Mouse (Mus musculus): Measurements from ENCODE around the gene Il1r1. TPM values are rescaled to one million over a fixed set of nuclear protein-coding genes. Genes with fewer than 3 reads are reported as not detected.
A peak's percentile ranks its signal among the peaks of the same experiment; 100 is the strongest.

The Il1r1 gene
- polyA plus RNA-seq, 1 experiment from 2014 or later = 11.7 TPM

GRCm38 (mm10) chr1:40355904-40356521 is 131.1 kb downstream of the Il1r1 start:
- WGBS = 46% methylated on average over 10 of the region's 10 CpGs
- no peaks in the 10 kb centered on the region for H3K9me3 ChIP-seq (ENCODE audit: control insufficient read depth, low read length)
- no peaks in the 10 kb centered on the region for H3K27me3 ChIP-seq (ENCODE audit: control insufficient read depth, insufficient read depth, low read depth, low read length)
- no peaks in the 10 kb centered on the region for H3K36me3 ChIP-seq (ENCODE audit: control insufficient read depth, insufficient read depth, low read length)
- no peak overlapping the region for H3K9ac ChIP-seq (ENCODE audit: low read length)
- H3K4me1 ChIP-seq (replicated peaks; ENCODE audit: control insufficient read depth, insufficient read depth, low read length) = peaks cover 26% of the 10 kb centered on the region
- H3K4me2 ChIP-seq (ENCODE audit: low read depth, low read length) = no peak overlapping the region
- peak overlapping the region; percentile 71 for H3K27ac ChIP-seq (ENCODE audit: low read length)
- ATAC-seq (ENCODE audit: low read depth) = 0 out of 2 replicates have a peak, but pooled peaks have one; percentile 13
- H3K4me3 ChIP-seq (ENCODE audit: low read length) = no peak overlapping the region

- Histone ChIP-seq H3K27ac (ENCODE audit: low read length) (peak overlapping the region; percentile 64; the same call in 1 of the 2 replicates), H3K4me1 (replicated peaks; ENCODE audit: control insufficient read depth, insufficient read depth, low read length) (peaks cover 26% of the 10 kb centered on the region), H3K36me3 (ENCODE audit: control insufficient read depth, insufficient read depth, low read length) (no peaks in the 10 kb centered on the region), H3K9me3 (ENCODE audit: control insufficient read depth, low read length) (no peaks in the 10 kb centered on the region), H3K4me2 (ENCODE audit: low read depth, low read length) (no peak overlapping the region), H3K4me3 (ENCODE audit: low read length) (no peak overlapping the region), H3K9ac (ENCODE audit: low read length) (no peak overlapping the region), H3K27me3 (ENCODE audit: control insufficient read depth, insufficient read depth, low read depth, low read length) (no peaks in the 10 kb centered on the region)
- WGBS = 36% methylated on average over 2 of the region's 2 CpGs
- ATAC-seq (ENCODE audit: low read depth) = peak; percentile 39
These were observed 133.0 kb downstream of the Il1r1 start for GRCm38 (mm10) chr1:40357921-40358320.

DNA sequence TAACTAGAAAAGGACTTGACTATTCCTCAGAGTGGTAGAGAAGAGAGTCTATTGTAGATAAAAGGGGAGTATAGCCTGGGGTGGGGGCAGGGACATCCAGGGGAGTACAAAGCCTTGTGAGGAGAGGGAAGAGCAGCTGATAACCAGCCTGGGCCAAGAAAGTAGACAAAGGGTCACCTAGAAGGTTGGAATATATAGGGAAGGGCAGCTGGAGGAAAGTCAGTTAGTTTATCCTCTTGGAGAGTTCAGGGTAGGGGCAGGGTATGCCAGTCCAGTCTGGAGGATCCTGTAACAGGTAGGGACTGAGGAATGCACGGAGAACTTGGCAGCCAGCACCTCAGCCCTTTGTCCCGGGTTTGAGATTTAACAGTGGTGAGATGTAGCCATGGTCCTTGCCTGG is 133.5 kb downstream of the Il1r1 start:
- Histone ChIP-seq H3K9me3 (ENCODE audit: control insufficient read depth, low read length) (no peaks in the 10 kb centered on the region), H3K4me2 (ENCODE audit: low read depth, low read length) (no peak overlapping the region), H3K4me3 (ENCODE audit: low read length) (no peak overlapping the region), H3K9ac (ENCODE audit: low read length) (no peak overlapping the region), H3K36me3 (ENCODE audit: control insufficient read depth, insufficient read depth, low read length) (no peaks in the 10 kb centered on the region), H3K27ac (ENCODE audit: low read length) (peak overlapping the region; percentile 64), H3K27me3 (ENCODE audit: control insufficient read depth, insufficient read depth, low read depth, low read length) (no peaks in the 10 kb centered on the region), H3K4me1 (replicated peaks; ENCODE audit: control insufficient read depth, insufficient read depth, low read length) (peaks cover 26% of the 10 kb centered on the region)
- no peak for ATAC-seq (ENCODE audit: low read depth)
- 54% methylated on average over 2 of the region's 2 CpGs for WGBS

DNA sequence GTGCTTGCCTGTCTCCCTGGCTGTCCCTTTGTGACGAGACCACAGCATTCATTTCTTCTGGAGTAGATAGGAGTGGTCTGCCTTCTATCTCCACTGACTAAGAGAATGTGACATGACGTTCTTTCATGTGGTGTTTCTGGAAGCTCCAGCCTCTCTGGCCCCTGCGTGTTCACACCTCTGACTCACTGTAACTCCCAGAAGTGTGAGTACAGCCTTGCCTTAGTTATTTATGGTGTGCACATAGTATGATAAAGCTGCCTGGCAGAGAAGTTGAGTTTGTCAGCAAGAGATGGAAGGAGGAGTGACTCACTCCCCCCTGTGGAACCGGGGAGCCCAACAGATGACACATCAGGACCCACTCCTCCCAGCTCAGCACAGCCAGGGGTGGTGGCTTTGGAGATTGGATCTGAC is 133.9 kb downstream of the Il1r1 start:
- Histone ChIP-seq H3K4me3 (ENCODE audit: low read length) (no peak overlapping the region), H3K9ac (ENCODE audit: low read length) (no peak overlapping the region), H3K9me3 (ENCODE audit: control insufficient read depth, low read length) (no peaks in the 10 kb centered on the region), H3K27ac (ENCODE audit: low read length) (peak overlapping the region; percentile 64; the same call in 1 of the 2 replicates), H3K4me2 (ENCODE audit: low read depth, low read length) (no peak overlapping the region), H3K27me3 (ENCODE audit: control insufficient read depth, insufficient read depth, low read depth, low read length) (no peaks in the 10 kb centered on the region), H3K36me3 (ENCODE audit: control insufficient read depth, insufficient read depth, low read length) (no peaks in the 10 kb centered on the region), H3K4me1 (replicated peaks; ENCODE audit: control insufficient read depth, insufficient read depth, low read length) (peaks cover 26% of the 10 kb centered on the region)
- WGBS = 40% methylated on average over 4 of the region's 4 CpGs
- peak; percentile 50 for ATAC-seq (ENCODE audit: low read depth)

- ATAC-seq (ENCODE audit: low read depth) = no peak
- Histone ChIP-seq H3K36me3 (ENCODE audit: control insufficient read depth, insufficient read depth, low read length) (no peaks in the 10 kb centered on the region), H3K9ac (ENCODE audit: low read length) (no peak overlapping the region), H3K27me3 (ENCODE audit: control insufficient read depth, insufficient read depth, low read depth, low read length) (no peaks in the 10 kb centered on the region), H3K4me3 (ENCODE audit: low read length) (no peak overlapping the region), H3K27ac (ENCODE audit: low read length) (no peak overlapping the region), H3K4me1 (replicated peaks; ENCODE audit: control insufficient read depth, insufficient read depth, low read length) (peaks cover 26% of the 10 kb centered on the region), H3K4me2 (ENCODE audit: low read depth, low read length) (no peak overlapping the region), H3K9me3 (ENCODE audit: control insufficient read depth, low read length) (no peaks in the 10 kb centered on the region)
- 41% methylated on average over 2 of the region's 2 CpGs for WGBS
These were observed 134.9 kb downstream of the Il1r1 start for GRCm38 (mm10) chr1:40359731-40360130.

GRCm38 (mm10) chr1:40360969-40361368 is 136.1 kb downstream of the Il1r1 start:
- H3K27me3 ChIP-seq (ENCODE audit: control insufficient read depth, insufficient read depth, low read depth, low read length) = no peaks in the 10 kb centered on the region
- no peak overlapping the region for H3K9ac ChIP-seq (ENCODE audit: low read length)
- no peak overlapping the region for H3K4me2 ChIP-seq (ENCODE audit: low read depth, low read length)
- WGBS = 61% methylated on average over 7 of the region's 7 CpGs
- ATAC-seq (ENCODE audit: low read depth) = no peak
- H3K4me1 ChIP-seq (replicated peaks; ENCODE audit: control insufficient read depth, insufficient read depth, low read length) = peaks cover 21% of the 10 kb centered on the region
- H3K36me3 ChIP-seq (ENCODE audit: control insufficient read depth, insufficient read depth, low read length) = no peaks in the 10 kb centered on the region
- no peak overlapping the region for H3K27ac ChIP-seq (ENCODE audit: low read length)
- no peak overlapping the region for H3K4me3 ChIP-seq (ENCODE audit: low read length)
- no peaks in the 10 kb centered on the region for H3K9me3 ChIP-seq (ENCODE audit: control insufficient read depth, low read length)

GRCm38 (mm10) chr1:40361596-40361995 is 136.7 kb downstream of the Il1r1 start:
- H3K36me3 ChIP-seq (ENCODE audit: control insufficient read depth, insufficient read depth, low read length) = no peaks in the 10 kb centered on the region
- WGBS = 48% methylated on average over 1 of the region's 1 CpGs
- no peak overlapping the region for H3K9ac ChIP-seq (ENCODE audit: low read length)
- H3K27me3 ChIP-seq (ENCODE audit: control insufficient read depth, insufficient read depth, low read depth, low read length) = no peaks in the 10 kb centered on the region
- H3K4me2 ChIP-seq (ENCODE audit: low read depth, low read length) = no peak overlapping the region
- H3K4me3 ChIP-seq (ENCODE audit: low read length) = no peak overlapping the region
- H3K27ac ChIP-seq (ENCODE audit: low read length) = no peak overlapping the region
- peaks cover 15% of the 10 kb centered on the region for H3K4me1 ChIP-seq (replicated peaks; ENCODE audit: control insufficient read depth, insufficient read depth, low read length)
- H3K9me3 ChIP-seq (ENCODE audit: control insufficient read depth, low read length) = no peaks in the 10 kb centered on the region
- no peak for ATAC-seq (ENCODE audit: low read depth)

- H3K4me1 ChIP-seq (replicated peaks; ENCODE audit: control insufficient read depth, insufficient read depth, low read length) = peaks cover 10% of the 10 kb centered on the region
- no peak for ATAC-seq (ENCODE audit: low read depth)
- no peak overlapping the region for H3K9ac ChIP-seq (ENCODE audit: low read length)
- no peaks in the 10 kb centered on the region for H3K9me3 ChIP-seq (ENCODE audit: control insufficient read depth, low read length)
- WGBS = 63% methylated on average over 11 of the region's 11 CpGs
- H3K4me3 ChIP-seq (ENCODE audit: low read length) = no peak overlapping the region
- H3K36me3 ChIP-seq (ENCODE audit: control insufficient read depth, insufficient read depth, low read length) = no peaks in the 10 kb centered on the region
- no peaks in the 10 kb centered on the region for H3K27me3 ChIP-seq (ENCODE audit: control insufficient read depth, insufficient read depth, low read depth, low read length)
- H3K4me2 ChIP-seq (ENCODE audit: low read depth, low read length) = no peak overlapping the region
- H3K27ac ChIP-seq (ENCODE audit: low read length) = no peak overlapping the region
These were observed 137.9 kb downstream of the Il1r1 start for GRCm38 (mm10) chr1:40362784-40363183.
